Mouse (Mus musculus) CD4-positive naive resting alpha-beta T cell, adult 57 days (primary cell): Measurements from ENCODE around the gene Grk2. TPM values are rescaled to one million over a fixed set of nuclear protein-coding genes. Genes with fewer than 3 reads are reported as not detected.

Experiments used
- total RNA-seq: library from RNA; stranded (reverse); gene quantifications from one replicate; pipeline ENCODE4 v1.2.4, GENCODE M21; 2023

Grk2 gene
- 338 TPM for total RNA-seq

DNA sequence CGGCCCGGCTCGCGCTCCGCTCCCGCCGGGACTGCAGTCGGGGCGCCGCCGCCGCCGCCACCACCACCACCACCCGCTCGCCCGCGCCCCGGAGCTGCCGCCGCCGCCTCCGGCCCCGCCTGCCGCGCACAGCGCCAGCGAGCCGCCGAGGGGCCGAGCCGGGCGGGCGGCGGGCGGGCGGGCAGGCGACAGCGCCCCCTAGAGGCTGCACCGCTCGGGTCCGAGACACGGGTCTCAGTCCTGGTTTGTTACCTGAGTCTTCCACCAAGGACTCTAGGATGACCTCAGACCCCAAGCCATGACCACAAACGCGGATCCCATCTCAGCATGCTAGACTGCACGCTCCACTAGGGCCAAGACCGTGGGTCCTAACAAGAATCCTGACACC, at the start of gene Grk2:
Gene Grk2, minus strand, starts transcription at position 33 of the 388 bp plus-strand sequence.

DNA sequence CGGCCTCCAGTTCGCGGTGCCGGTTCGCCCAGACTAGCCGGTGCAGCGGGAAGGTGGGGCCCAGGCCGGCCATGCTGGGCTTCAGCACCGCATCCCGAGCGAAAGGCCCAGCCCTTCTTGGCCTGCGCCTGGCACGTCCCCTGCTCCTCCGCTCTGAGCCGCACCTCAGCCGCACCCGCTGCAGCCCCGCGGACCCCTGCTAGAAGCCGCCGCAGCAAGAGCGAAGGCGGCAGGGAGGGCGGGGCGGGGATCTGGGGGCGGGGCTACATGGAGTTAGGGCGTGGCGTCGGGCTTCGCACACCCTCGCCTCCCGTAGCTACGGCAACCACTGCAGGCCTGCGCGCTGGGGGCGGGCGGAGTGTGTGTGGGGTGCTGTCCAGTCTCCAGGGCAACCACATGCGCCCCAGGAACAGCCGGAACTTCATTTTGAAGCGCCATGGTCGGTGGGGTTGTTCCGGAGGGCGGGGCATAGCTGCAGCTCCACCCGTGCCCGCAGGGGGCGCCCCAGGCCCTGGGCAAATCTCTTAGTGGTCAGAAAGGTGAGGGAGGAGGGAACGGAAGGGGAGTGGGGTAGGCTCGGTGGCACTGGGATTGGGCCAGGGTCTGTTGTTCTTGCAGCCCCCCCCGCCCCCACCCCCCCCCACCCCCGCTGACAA, 23.0 kb downstream of the Grk2 start, which contains the start of gene Ankrd13d:
Gene Ankrd13d, minus strand, starts transcription at position 240 of the 656 bp plus-strand sequence.

DNA sequence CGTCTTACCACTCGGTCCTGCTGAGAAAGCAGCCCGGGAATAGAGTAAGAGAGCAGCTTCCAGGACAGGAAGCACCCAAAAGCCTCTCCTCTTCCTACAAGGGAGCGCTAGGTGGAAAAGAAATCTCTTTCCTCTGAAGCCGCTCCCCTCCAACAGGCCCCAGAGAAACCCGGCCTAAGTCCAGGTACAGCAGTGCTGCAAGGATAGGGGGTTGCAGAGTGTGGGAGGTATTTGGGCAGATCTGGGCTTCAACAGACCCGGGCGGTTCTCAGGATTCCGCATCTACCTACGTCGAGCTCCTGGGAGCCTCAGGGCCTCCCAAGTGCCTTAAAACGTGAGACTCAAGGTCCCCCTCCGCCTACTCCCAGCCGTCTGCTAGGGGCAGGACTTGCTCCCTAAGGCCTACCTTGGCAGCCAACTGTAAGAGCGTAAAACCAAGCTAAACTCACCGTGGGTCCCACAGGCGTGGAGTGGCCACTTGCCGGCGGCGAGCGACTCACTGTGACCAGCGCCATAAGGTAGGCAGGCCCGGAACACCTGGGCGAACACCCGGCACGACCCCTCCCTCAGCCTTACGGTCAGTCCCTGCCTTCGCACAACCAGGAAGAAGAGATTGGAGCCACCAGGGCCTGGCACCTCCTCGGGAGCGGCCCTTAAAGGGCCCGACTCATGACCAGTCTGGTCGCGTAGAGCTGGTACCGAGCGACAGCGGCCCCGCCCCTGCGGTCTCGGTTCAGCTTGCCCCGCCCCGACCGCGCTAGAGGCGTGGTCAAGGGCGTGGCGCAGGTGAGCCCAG, 37.3 kb downstream of the Grk2 start, which contains the start of gene Ssh3:
Gene Ssh3, minus strand, starts transcription at position 615 of the 796 bp plus-strand sequence.

Other genes with a start within 250 kb of the Grk2 start
- gene Gstp3, start 246.7 kb downstream of the Grk2 start, total RNA-seq: 32.9 TPM
- not detected for gene Cabp2, start 224.6 kb downstream of the Grk2 start, total RNA-seq
- 186 TPM for gene Cdk2ap2, start 209.0 kb downstream of the Grk2 start, total RNA-seq
- gene Pitpnm1, start 206.2 kb downstream of the Grk2 start, total RNA-seq: 314 TPM
- gene Aip, start 180.4 kb downstream of the Grk2 start, total RNA-seq: 151 TPM
- 0.80 TPM for gene Gpr152, start 166.4 kb downstream of the Grk2 start, total RNA-seq
- gene Cabp4, start 162.2 kb downstream of the Grk2 start, total RNA-seq: 1.1 TPM
- 129 TPM for gene Coro1b, start 157.6 kb downstream of the Grk2 start, total RNA-seq
- gene Ptprcap, start 152.6 kb downstream of the Grk2 start, total RNA-seq: 260 TPM
- gene Rps6kb2, start 142.9 kb downstream of the Grk2 start, total RNA-seq: 35.8 TPM
- gene Carns1, start 130.7 kb downstream of the Grk2 start, total RNA-seq: 69.3 TPM
- 305 TPM for gene Tbc1d10c, start 114.9 kb downstream of the Grk2 start, total RNA-seq
- gene Ppp1ca, start 114.2 kb downstream of the Grk2 start, total RNA-seq: 351 TPM
- gene Rad9a, start 104.6 kb downstream of the Grk2 start, total RNA-seq: 45.2 TPM
- gene Clcf1, start 92.0 kb downstream of the Grk2 start, total RNA-seq: 143 TPM
- gene AC109138.7, start 91.9 kb downstream of the Grk2 start, total RNA-seq: not detected
- 66.6 TPM for gene Pold4, start 74.3 kb downstream of the Grk2 start, total RNA-seq
- gene Ssh3, start 37.0 kb downstream of the Grk2 start, total RNA-seq: 18.6 TPM
- 20.5 TPM for gene Ankrd13d, start 23.1 kb downstream of the Grk2 start, total RNA-seq
- 153 TPM for gene Kdm2a, start 92.1 kb upstream of the Grk2 start, total RNA-seq
- 1.7 TPM for gene Rhod, start 133.2 kb upstream of the Grk2 start, total RNA-seq
- gene Syt12, start 171.2 kb upstream of the Grk2 start, total RNA-seq: not detected
- gene 2010003K11Rik, start 192.4 kb upstream of the Grk2 start, total RNA-seq: not detected
- gene Pcx, start 204.2 kb upstream of the Grk2 start, total RNA-seq: 5.2 TPM